Mouse (Mus musculus) midbrain, embryonic 11.5 days (tissue): Measurements from ENCODE around the gene Hba-a1. TPM values are rescaled to one million over a fixed set of nuclear protein-coding genes. Genes with fewer than 3 reads are reported as not detected.
"Not testable (repeated sequence)": the region's sequence is repeated elsewhere in the genome, so short reads cannot be mapped to it uniquely, and the experiment has no call there.

ENCODE experiments used
- ATAC-seq: fragments of 200-750 bp; cut with Nextera tagmentation; 2 replicates; pipeline ENCODE4 v1.8.0; 2017; ENCODE audit warnings: moderate TSS enrichment, moderate library complexity; ENCODE audit not compliant: low FRiP score
- DNase-seq: peaks from one replicate; pipeline ENCODE4 v3.0.0; 2015; ENCODE audit warnings: low spot score; ENCODE audit errors: missing footprints
- H3K27ac ChIP-seq: fragments of 300-500 bp; sonication (generic); 2 replicates; pipeline ENCODE4 v1.5.1; 2014; ENCODE audit warnings: low read depth, low read length
- H3K27me3 ChIP-seq: fragments of 300-500 bp; sonication (generic); 2 replicates; pipeline ENCODE4 v1.6.1; 2014; ENCODE audit warnings: mild to moderate bottlenecking, low read length, moderate library complexity, mixed read lengths; ENCODE audit not compliant: control insufficient read depth, insufficient read depth
- H3K36me3 ChIP-seq: fragments of 300-500 bp; sonication (generic); 2 replicates; pipeline ENCODE4 v1.6.1; 2014; ENCODE audit warnings: mild to moderate bottlenecking, low read length, moderate library complexity, mixed read lengths; ENCODE audit not compliant: control insufficient read depth, insufficient read depth
- H3K4me1 ChIP-seq: fragments of 300-500 bp; sonication (generic); 2 replicates; pipeline ENCODE4 v1.6.1; 2014; ENCODE audit warnings: low read length; ENCODE audit not compliant: control insufficient read depth, insufficient read depth
- H3K4me2 ChIP-seq: fragments of 300-500 bp; sonication (generic); 2 replicates; pipeline ENCODE4 v1.6.1; 2014; ENCODE audit warnings: mild to moderate bottlenecking, moderate library complexity
- H3K4me3 ChIP-seq: fragments of 300-500 bp; sonication (generic); 2 replicates; pipeline ENCODE4 v1.5.1; 2014; ENCODE audit warnings: low read depth, low read length
- H3K9ac ChIP-seq: fragments of 300-500 bp; sonication (generic); 2 replicates; pipeline ENCODE4 v1.6.1; 2014; ENCODE audit warnings: low read length
- H3K9me3 ChIP-seq: fragments of 300-500 bp; sonication (generic); 2 replicates; pipeline ENCODE4 v1.6.1; 2016; ENCODE audit warnings: low read length; ENCODE audit not compliant: control insufficient read depth
- whole genome bisulfite sequencing: fragments of 180-500 bp; shearing (Covaris S2); extraction: QIAGEN DNeasy Blood & Tissue Kit; methylation state at CpG from one replicate; pipeline ENCODE4 v1.1.7; 2014; 5-methylcytosine and 5-hydroxymethylcytosine counted together
- polyA plus RNA-seq: library from polyadenylated mRNA; unstranded; fragments of >200 nt; fragmentation: Nextera tagmentation; extraction: Ambion mirVana; gene quantifications from 2 replicates; pipeline ENCODE4 v1.2.1, GENCODE M21; 2014

Gene Hba-a1
- polyA plus RNA-seq, result 2,946 and 2,965 TPM in 2 replicates

DNA sequence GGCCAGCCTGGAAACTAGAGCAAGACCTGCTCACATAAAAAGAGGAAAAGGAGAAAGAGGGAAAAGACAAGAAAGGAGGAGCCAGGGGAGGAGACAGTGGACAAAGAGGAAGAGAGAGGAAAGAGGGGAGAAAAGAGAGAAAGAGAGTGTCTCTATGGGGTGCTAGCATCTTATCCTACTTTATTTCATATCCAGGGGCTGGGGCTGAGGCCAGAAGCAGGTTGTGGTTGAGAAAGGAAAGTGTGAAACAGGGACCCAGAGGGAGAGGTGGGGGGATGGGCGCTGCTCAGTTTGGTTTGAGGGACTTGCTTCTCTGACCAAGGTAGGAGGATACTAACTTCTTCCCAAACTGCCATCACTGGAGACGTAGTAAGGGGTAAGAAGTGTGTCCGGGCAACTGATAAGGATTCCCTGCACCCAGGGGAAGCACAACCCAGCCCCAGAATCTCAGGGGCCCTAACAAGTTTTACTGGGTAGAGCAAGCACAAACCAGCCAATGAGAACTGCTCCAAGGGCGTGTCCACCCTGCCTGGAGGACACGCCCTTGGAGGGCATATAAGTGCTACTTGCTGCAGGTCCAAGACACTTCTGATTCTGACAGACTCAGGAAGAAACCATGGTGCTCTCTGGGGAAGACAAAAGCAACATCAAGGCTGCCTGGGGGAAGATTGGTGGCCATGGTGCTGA, at the start of gene Hba-a1:
Gene Hba-a1, plus strand, starts transcription at position 421 of the 687 bp plus-strand sequence.
- H3K4me2 ChIP-seq, ATAC-seq, H3K9ac ChIP-seq, H3K27ac ChIP-seq, DNase-seq, H3K4me1 ChIP-seq, H3K36me3 ChIP-seq, H3K4me3 ChIP-seq, H3K9me3 ChIP-seq, H3K27me3 ChIP-seq: not testable (repeated sequence)
- 50% methylated on average over 1 of the region's 5 CpGs for WGBS

DNA sequence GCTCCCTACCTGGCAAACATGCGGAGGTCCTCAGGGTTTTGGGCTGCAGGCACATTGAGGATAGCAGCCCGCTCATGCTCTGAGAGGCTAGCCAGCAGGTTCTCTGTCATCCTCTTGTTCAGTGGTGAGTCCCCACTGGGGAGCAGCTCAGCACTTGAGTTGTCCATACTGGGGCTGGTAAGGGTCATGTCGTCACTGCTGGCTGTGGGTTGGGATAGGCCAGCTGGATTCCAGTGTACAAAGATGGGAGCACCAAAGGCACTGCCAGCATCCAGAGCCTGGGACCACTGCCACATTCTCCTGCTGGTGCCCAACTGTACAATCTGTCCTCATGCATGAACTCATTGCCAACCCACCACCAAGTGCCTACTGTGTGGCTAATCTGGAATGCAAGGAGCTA, 49.4 kb upstream of the Hba-a1 start:
- Histone ChIP-seq H3K36me3 (peaks cover 8% of the 10 kb centered on the region), H3K4me3 (no peak overlapping the region), H3K4me2 (no peak overlapping the region), H3K4me1 (no peaks in the 10 kb centered on the region), H3K9me3 (no peaks in the 10 kb centered on the region), H3K9ac (no peak overlapping the region), H3K27ac (no peak overlapping the region), H3K27me3 (no peaks in the 10 kb centered on the region)
- DNase-seq (peak; percentile 64), ATAC-seq (no peak)
- WGBS, result 94% methylated on average over 3 of the region's 3 CpGs

DNA sequence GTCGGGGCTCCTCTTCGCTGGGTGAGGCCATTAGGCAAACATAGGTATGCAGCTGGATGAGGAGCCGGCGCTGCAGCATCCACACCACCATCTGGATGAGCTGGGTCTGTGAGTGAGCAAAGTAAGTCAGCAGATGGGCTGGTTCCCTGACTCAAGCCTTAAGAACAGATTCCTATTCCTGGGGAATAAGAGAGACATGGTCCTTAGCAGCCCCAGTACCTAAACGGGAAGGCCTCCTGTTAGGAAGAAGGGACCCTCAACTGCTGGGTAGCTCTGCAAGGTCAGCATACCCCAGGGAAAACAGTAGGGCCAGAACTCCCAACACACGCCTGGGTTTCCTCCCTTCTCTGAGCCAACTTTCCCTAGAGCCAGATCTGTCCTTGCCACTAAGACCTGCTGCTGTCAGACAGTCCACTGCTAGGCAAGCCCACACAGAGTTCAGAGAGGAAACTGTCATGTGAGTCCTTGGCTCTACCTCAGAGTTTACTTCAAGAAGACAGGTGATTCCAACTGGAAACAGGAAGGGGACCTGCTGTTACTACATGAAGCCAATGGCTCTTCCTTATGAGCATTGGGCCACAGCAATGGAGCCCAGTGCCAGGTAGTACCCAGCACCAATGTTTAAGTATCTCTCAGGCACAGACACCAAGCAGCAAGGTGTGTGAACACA, 48.4 kb upstream of the Hba-a1 start:
- Histone ChIP-seq H3K27me3 (no peaks in the 10 kb centered on the region), H3K36me3 (peaks cover 5% of the 10 kb centered on the region), H3K4me1 (no peaks in the 10 kb centered on the region), H3K9ac (no peak overlapping the region), H3K9me3 (no peaks in the 10 kb centered on the region), H3K4me2 (no peak overlapping the region), H3K4me3 (no peak overlapping the region), H3K27ac (no peak overlapping the region)
- WGBS, result 92% methylated on average over 6 of the region's 6 CpGs
- ATAC-seq (no peak), DNase-seq (peak; percentile 54)

DNA sequence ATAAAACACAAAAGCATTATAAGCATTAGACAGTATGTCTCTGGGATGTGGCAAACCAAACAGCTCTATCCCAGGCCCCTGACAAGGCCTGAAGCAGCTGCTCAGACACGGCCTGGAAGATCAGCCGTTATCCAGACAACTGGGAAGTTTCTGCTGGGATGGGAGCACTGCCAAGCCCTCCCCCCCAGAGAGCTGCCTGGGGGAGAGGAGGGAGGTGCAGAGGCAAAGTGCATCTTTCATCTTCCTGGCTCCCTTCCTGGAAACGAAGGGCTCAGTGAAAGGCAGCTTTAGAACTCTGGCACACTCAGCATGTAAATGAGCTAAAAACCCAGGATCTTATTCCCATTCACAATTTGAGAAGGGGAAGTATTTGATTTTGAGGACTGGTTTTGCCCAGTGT, 47.7 kb upstream of the Hba-a1 start:
- Histone ChIP-seq H3K27me3 (no peaks in the 10 kb centered on the region), H3K36me3 (peaks cover 5% of the 10 kb centered on the region), H3K9me3 (no peaks in the 10 kb centered on the region), H3K27ac (no peak overlapping the region), H3K4me3 (no peak overlapping the region), H3K4me2 (no peak overlapping the region), H3K4me1 (no peaks in the 10 kb centered on the region), H3K9ac (no peak overlapping the region)
- no peak for ATAC-seq
- 83% methylated on average over 3 of the region's 3 CpGs for WGBS
- DNase-seq, result no peak

DNA sequence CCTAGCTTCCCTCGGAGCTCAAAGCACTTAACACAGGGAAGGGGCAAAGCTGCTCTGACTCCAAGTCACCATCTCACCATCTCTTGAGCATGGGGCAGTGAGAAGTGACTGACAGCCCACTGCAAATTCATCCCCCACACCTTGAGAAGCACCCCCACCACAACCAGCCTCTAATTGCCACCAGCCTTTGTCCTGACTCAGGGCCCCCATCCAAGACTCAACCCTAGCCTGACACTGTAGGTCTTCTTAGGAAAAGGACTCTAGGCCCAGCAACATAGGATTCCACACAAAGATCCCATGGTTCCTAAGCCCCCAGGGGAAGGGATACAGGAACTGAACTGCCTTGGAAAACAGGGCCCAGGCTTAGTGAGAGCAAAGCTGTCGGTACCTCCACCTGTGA, 47.2 kb upstream of the Hba-a1 start:
- Histone ChIP-seq H3K27me3 (no peaks in the 10 kb centered on the region), H3K36me3 (peaks cover 5% of the 10 kb centered on the region), H3K9me3 (no peaks in the 10 kb centered on the region), H3K27ac (no peak overlapping the region), H3K4me1 (no peaks in the 10 kb centered on the region), H3K4me2 (no peak overlapping the region), H3K9ac (no peak overlapping the region), H3K4me3 (no peak overlapping the region)
- 87% methylated on average over 2 of the region's 2 CpGs for WGBS
- DNase-seq (peak; percentile 67), ATAC-seq (no peak)

DNA sequence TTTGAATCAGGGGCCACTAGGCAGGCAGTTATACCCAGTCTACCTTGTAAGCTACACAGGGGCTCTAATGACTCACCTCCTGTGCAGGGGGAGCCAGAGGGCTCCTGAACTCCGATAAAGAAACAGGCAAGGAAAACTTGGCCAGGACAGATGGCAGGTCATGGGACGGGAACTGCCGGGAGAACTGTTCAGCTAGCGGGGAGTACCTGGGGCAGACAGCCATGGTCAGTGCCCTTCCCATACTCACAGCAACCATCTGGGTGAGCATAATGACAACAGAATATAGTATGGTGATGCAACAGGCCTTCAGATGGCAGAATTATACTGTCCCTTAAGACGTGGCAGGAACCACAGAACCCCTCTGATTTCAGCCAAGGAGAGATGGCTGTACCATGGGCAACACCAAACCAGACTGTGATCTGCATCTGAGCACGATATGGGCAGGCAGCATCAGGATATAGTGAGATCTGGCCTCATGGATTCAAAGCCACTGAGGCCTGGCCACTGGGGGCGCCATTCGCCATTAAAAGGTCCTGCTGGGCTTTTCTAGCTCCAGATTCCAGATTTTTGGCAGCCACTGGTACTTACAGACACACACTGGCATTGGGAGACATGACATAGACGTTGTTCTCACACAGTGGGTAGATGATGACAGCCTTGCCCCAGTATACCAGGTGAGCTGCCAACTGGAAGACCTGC, 46.5 kb upstream of the Hba-a1 start:
- ATAC-seq (no peak), DNase-seq (peak; percentile 97)
- H3K27ac ChIP-seq, result no peak overlapping the region
- H3K4me2 ChIP-seq, result no peak overlapping the region
- no peaks in the 10 kb centered on the region for H3K27me3 ChIP-seq
- no peak overlapping the region for H3K4me3 ChIP-seq
- H3K9ac ChIP-seq, result no peak overlapping the region
- H3K9me3 ChIP-seq, result no peaks in the 10 kb centered on the region
- peaks cover 4% of the 10 kb centered on the region for H3K36me3 ChIP-seq
- 57% methylated on average over 9 of the region's 9 CpGs for WGBS
- H3K4me1 ChIP-seq, result no peaks in the 10 kb centered on the region

DNA sequence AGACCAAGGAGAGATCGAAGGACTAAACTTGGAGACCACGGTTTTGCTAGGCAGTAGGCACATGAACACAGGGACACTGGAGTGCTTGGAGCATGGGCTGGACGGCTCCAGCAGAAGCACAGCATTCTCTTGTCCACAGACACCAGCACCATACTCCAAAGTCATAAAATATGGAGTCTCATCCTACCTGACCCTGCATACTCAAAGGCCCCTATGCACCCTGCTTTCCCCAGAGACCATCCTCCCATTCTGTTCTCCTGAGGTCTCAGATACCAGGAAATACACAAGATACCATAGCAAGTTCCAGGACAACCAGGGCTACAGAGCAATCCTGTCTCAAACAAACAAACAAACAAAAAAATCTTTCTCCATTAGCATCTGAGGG, 45.9 kb upstream of the Hba-a1 start:
- Histone ChIP-seq H3K9me3 (no peaks in the 10 kb centered on the region), H3K9ac (no peak overlapping the region), H3K27ac (no peak overlapping the region), H3K4me1 (no peaks in the 10 kb centered on the region), H3K27me3 (no peaks in the 10 kb centered on the region), H3K4me2 (no peak overlapping the region), H3K4me3 (no peak overlapping the region), H3K36me3 (peaks cover 4% of the 10 kb centered on the region)
- 95% methylated on average over 3 of the region's 3 CpGs for WGBS
- DNase-seq (no peak), ATAC-seq (no peak)

DNA sequence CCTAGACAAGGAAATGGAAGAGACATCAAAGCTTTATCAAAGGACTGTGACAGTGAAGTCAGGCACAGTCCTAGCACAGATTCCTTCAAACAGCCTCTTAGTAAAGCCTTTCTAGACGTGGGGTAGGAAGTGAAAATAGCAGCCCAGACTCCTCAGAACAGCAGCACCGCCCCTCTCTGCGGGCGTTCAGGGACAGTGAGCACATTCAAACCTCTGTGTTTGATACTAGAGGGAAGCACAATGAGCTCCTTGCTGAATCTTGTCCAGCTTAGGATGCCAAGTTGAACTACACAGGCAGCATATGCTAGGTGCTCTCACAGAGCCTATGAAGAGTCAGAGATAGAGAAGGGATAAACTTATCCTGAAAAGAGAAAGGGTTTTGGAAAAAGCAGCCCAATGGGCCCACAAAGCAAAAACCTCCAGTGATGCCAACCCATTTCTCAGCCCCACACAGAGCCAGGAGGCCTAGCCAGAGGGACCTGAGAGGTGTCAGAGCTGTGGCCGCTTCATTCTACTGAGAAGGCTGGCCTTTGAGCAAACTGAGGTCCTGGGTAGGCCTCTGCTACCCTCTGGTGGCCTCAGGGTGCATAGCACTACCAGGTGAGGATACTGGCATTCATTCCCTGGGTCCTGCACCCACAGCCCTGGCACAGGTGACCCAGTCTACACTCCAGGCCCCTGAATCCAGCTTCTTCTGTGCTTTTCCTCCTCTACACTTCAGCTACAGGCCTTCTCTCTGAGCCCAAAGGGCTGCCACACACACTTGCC, 45.0 kb upstream of the Hba-a1 start:
- no peak overlapping the region for H3K27ac ChIP-seq
- no peak overlapping the region for H3K9ac ChIP-seq
- 64% methylated on average over 5 of the region's 5 CpGs for WGBS
- DNase-seq (peak; percentile 95), ATAC-seq (peak; percentile 47; the same call in 1 of the 2 replicates)
- H3K4me3 ChIP-seq, result no peak overlapping the region
- no peak overlapping the region for H3K4me2 ChIP-seq
- H3K27me3 ChIP-seq, result no peaks in the 10 kb centered on the region
- no peaks in the 10 kb centered on the region for H3K9me3 ChIP-seq
- H3K4me1 ChIP-seq, result no peaks in the 10 kb centered on the region
- H3K36me3 ChIP-seq, result peaks cover 4% of the 10 kb centered on the region; the same call in 1 of the 2 replicates
